Mouse (Mus musculus) C2C12 (cell line): Measurements from ENCODE around the gene Tmem150c. TPM values are rescaled to one million over a fixed set of nuclear protein-coding genes. Genes with fewer than 3 reads are reported as not detected.

Experiments
- H3K27me3 ChIP-seq: one replicate; pipeline ENCODE4 v1.6.1; 2011; ENCODE audit not compliant: control insufficient read depth, insufficient read depth, insufficient read length
- H3K36me3 ChIP-seq: one replicate; pipeline ENCODE4 v1.6.1; 2011; ENCODE audit not compliant: control insufficient read depth, insufficient read depth
- H3K4me3 ChIP-seq: one replicate; pipeline ENCODE4 v1.5.1; 2011; ENCODE audit warnings: mild to moderate bottlenecking, control low read depth; ENCODE audit not compliant: poor library complexity, insufficient read depth, severe bottlenecking
- H3K79me2 ChIP-seq: one replicate; pipeline ENCODE4 v1.6.1; 2011; ENCODE audit not compliant: control insufficient read depth, insufficient read depth
- H3K79me3 ChIP-seq: one replicate; pipeline ENCODE4 v1.6.1; 2011; ENCODE audit warnings: low read depth, control low read depth
- H3ac ChIP-seq: one replicate; pipeline ENCODE3; 2011; ENCODE audit warnings: low read depth; ENCODE audit not compliant: control insufficient read depth, insufficient read length
- CEBPB ChIP-seq: IDR thresholded peaks from one replicate; pipeline ENCODE4 v1.6.1; 2011; ENCODE audit warnings: low read depth, mild to moderate bottlenecking, control low read depth, moderate library complexity
- CTCF ChIP-seq: IDR thresholded peaks from one replicate; pipeline ENCODE4 v1.5.1; 2011; ENCODE audit not compliant: control insufficient read depth, insufficient read depth, insufficient read length
- FOSL1 ChIP-seq: IDR thresholded peaks from one replicate; pipeline ENCODE4 v1.8.0; 2011; ENCODE audit warnings: mild to moderate bottlenecking, low read length; ENCODE audit not compliant: poor library complexity, insufficient read depth, severe bottlenecking
- MAX ChIP-seq: IDR thresholded peaks from one replicate; pipeline ENCODE4 v1.6.1; 2011; ENCODE audit warnings: mild to moderate bottlenecking, control low read depth
- MYOD1 ChIP-seq: IDR thresholded peaks from one replicate; pipeline ENCODE4 v1.6.1; 2011; ENCODE audit warnings: low read depth; ENCODE audit not compliant: control insufficient read depth, insufficient read length
- MYOG ChIP-seq: IDR thresholded peaks from one replicate; pipeline ENCODE4 v1.6.1; 2011; ENCODE audit not compliant: control insufficient read depth, insufficient read length; ENCODE audit errors: extremely low read depth
- USF1 ChIP-seq: IDR thresholded peaks from one replicate; pipeline ENCODE4 v1.6.1; 2011; ENCODE audit warnings: low read depth, mild to moderate bottlenecking, control low read depth, moderate library complexity
- polyA plus RNA-seq: library from polyadenylated mRNA; unstranded; fragments of >200 nt; fragmentation: generic; extraction: Trizol; gene quantifications from one replicate; pipeline ENCODE4 v1.2.1, GENCODE M21; 2012; ENCODE audit warnings: missing spikeins

Gene Tmem150c
- polyA plus RNA-seq, 1 experiment: not detected

- Histone ChIP-seq H3K4me3 (peak within 1 kb of the TSS; percentile 85), H3K36me3 (peaks cover 33% of the 10 kb centered on the region), H3K79me3 (peaks cover 84% of the 10 kb centered on the region), H3K27me3 (no peaks in the 10 kb centered on the region), H3ac (peak within 1 kb of the TSS; percentile 97), H3K79me2 (peaks cover 97% of the 10 kb centered on the region)
- TF ChIP-seq MYOG: no peak
- no peak for TF ChIP-seq FOSL1
- no peak for TF ChIP-seq MYOD1
- TF ChIP-seq MAX: peak; percentile 48
- TF ChIP-seq USF1: peak; percentile 75
- TF ChIP-seq CTCF: no peak
- no peak for TF ChIP-seq CEBPB
These were observed 119.9 kb downstream of the Tmem150c start, which contains the start of the genes Hnrnpdl and Enoph1 for GRCm38 (mm10) chr5:100039602-100040142. Hnrnpdl (minus strand) TSS chr5:100039664. Enoph1 (plus strand) TSS chr5:100039985.

DNA sequence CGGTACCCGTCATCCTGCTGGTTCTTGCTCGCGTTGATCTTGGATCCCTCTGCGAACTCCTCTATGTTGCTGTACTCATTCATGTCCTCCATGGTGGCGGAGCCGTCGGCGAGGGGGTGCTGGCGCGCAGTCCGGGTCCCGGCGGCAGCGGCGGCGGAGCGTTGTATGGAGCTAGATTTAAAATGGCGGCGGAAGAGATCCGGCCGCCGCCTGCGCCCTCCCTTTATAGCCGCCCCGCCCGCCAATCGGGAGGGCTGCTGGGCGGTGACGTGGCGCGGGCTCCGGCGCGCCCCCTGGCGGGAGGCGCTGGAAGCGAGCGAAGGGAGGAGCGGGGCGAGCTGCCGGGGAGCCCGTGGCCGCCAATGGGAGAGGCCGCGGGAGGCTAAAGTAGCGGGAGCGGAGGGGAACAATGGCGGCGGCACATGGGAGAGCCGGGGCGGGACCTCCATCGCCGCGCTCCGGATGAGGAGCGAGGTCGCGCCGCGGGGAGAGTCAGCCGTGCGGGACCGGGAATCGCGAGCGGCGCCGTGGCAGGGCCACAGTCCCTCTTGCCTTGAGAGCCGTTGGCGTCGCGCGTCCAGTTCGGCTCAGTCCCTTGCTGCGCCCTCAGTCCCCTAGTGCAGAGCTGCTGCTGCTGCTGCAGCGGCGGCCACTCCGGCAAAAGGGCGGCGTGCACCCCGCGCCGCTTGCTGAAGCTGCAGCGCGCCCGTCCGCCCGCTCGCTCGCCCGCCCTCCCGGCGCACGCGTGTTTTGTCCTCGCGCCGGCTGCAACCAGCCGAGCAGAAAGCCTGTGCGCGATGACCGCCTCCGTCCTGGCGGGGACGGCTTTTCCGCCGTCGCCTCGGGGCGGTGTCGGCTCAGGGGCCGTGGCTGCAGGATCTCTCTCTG lies 120.7 kb downstream of the Tmem150c start:
- H3K36me3 ChIP-seq: peaks cover 40% of the 10 kb centered on the region
- peaks cover 84% of the 10 kb centered on the region for H3K79me3 ChIP-seq
- no peaks in the 10 kb centered on the region for H3K27me3 ChIP-seq
- H3K4me3 ChIP-seq: peak overlapping the region; percentile 85
- peaks cover 97% of the 10 kb centered on the region for H3K79me2 ChIP-seq
- H3ac ChIP-seq: peak overlapping the region; percentile 97
- peak; percentile 95 for TF ChIP-seq CTCF
- peak; percentile 76 for TF ChIP-seq MAX
- no peak for TF ChIP-seq FOSL1

GRCm38 (mm10) chr5:100037965-100038713 lies 121.5 kb downstream of the Tmem150c start:
- Histone ChIP-seq H3ac (peak overlapping the region; percentile 93), H3K79me2 (peaks cover 97% of the 10 kb centered on the region), H3K36me3 (peaks cover 48% of the 10 kb centered on the region), H3K4me3 (peak overlapping the region; percentile 85), H3K27me3 (no peaks in the 10 kb centered on the region), H3K79me3 (peaks cover 84% of the 10 kb centered on the region)
- TF ChIP-seq USF1: no peak
- no peak for TF ChIP-seq FOSL1
- no peak for TF ChIP-seq MYOD1
- no peak for TF ChIP-seq MYOG
- no peak for TF ChIP-seq CEBPB
- TF ChIP-seq MAX: no peak
- TF ChIP-seq CTCF: no peak

GRCm38 (mm10) chr5:100036681-100037080 lies 122.9 kb downstream of the Tmem150c start:
- peaks cover 62% of the 10 kb centered on the region for H3K36me3 ChIP-seq
- peaks cover 97% of the 10 kb centered on the region for H3K79me2 ChIP-seq
- H3ac ChIP-seq: no peak overlapping the region
- H3K27me3 ChIP-seq: no peaks in the 10 kb centered on the region
- peaks cover 78% of the 10 kb centered on the region for H3K79me3 ChIP-seq
- no peak for TF ChIP-seq CTCF
- TF ChIP-seq CEBPB: peak; percentile 91
- TF ChIP-seq MYOD1: no peak
- H3K4me3 ChIP-seq: peak overlapping the region; percentile 85

DNA sequence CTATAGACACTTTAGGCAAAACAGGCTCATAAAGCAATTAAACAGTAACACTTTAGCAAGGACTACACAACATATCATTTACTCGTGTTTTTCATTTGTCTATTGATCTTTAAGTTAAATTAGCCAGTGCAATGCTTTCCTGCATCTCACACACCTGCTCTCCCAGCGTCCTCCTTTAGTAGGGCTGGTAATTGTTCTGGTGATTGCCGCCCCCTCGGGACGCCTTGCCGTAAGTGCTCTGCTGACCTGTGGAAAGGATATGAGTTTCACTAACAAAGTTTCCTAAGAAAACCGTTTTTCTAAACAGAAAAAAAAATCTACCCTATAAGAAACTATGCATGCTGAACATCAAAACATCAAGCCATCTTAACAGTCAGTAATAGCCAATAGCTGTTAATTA lies 123.7 kb downstream of the Tmem150c start:
- TF ChIP-seq MYOD1 (no peak), CEBPB (no peak), MYOG (no peak), CTCF (no peak), MAX (no peak), USF1 (no peak), FOSL1 (no peak)
- Histone ChIP-seq H3K27me3 (no peaks in the 10 kb centered on the region), H3K4me3 (no peak overlapping the region), H3K79me3 (peaks cover 70% of the 10 kb centered on the region), H3ac (no peak overlapping the region), H3K36me3 (peaks cover 62% of the 10 kb centered on the region), H3K79me2 (peaks cover 97% of the 10 kb centered on the region)
